Mouse (Mus musculus): Measurements from ENCODE around the gene Birc5. TPM values are rescaled to one million over a fixed set of nuclear protein-coding genes. Genes with fewer than 3 reads are reported as not detected.

The Birc5 gene
- polyA plus RNA-seq, 1 experiment = 183 TPM

DNA sequence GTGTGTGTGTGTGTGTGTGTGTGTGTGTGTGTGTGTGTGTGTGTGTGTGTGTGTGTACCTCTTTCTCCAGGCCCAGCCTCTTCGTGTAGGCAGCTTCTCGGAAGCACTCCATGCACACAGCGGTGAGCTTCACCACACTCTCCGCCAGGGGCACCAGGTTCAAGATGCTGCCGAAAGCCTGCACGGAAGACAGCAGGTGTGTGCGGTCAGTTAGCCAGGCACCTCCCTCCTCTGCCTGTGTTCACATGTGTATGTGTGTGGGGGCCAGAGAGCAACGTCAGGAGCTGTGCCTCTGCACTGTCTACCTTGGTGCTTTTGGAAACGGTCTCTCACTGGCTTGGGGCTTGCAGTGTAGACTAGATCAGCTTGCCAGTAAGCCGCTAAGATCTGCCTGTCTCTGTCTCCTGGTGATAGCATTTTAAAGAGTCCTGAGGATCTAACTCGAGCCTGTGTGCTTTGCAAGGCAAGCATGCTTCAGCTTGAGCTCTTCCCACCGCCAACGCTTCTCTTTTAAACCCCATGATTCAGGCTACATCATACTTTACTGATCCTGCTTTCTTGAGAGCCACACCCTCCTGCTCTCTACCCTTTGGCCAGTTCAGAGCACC, 32.6 kb upstream of the Birc5 start:
- peaks cover 28% of the 10 kb centered on the region for H3K36me3 ChIP-seq (ENCODE audit: control insufficient read depth, insufficient read depth, low read length, poor library complexity, severe bottlenecking)

GRCm38 (mm10) chr11:117819095-117819494, 30.0 kb upstream of the Birc5 start:
- Histone ChIP-seq H3K4me3 (ENCODE audit: low read depth, low read length) (no peak overlapping the region), H3K4me1 (ENCODE audit: control insufficient read depth, insufficient read depth, low read length) (peaks cover 4% of the 10 kb centered on the region), H3K9ac (ENCODE audit: low read depth, poor library complexity, severe bottlenecking) (no peak overlapping the region), H3K27ac (ENCODE audit: insufficient read depth, low read length) (no peak overlapping the region), H3K27me3 (ENCODE audit: control insufficient read depth, insufficient read depth, low read length, poor library complexity, severe bottlenecking) (no peaks in the 10 kb centered on the region), H3K36me3 (ENCODE audit: control insufficient read depth, insufficient read depth, low read length, poor library complexity, severe bottlenecking) (peaks cover 35% of the 10 kb centered on the region), H3K9me3 (replicated peaks; ENCODE audit: control insufficient read depth, insufficient read depth, low read length, poor library complexity, severe bottlenecking) (no peaks in the 10 kb centered on the region)
- TF ChIP-seq CTCF (IDR thresholded peaks at IDR 0.05; ENCODE audit: low read depth, low read length) = no peak
- no peak for TF ChIP-seq POLR2A (IDR thresholded peaks at IDR 0.05; ENCODE audit: insufficient read depth, low read length)
- no peak for TF ChIP-seq EP300 (IDR thresholded peaks at IDR 0.05; ENCODE audit: insufficient read depth, low read depth, low read length)

More for the DNA sequence above, 32.6 kb upstream of the Birc5 start:
- Histone ChIP-seq H3K4me1 (ENCODE audit: control insufficient read depth, insufficient read depth, low read length) (peaks cover 4% of the 10 kb centered on the region), H3K27me3 (ENCODE audit: control insufficient read depth, insufficient read depth, low read length, poor library complexity, severe bottlenecking) (no peaks in the 10 kb centered on the region), H3K9ac (ENCODE audit: low read depth, poor library complexity, severe bottlenecking) (no peak overlapping the region), H3K4me3 (ENCODE audit: low read depth, low read length) (no peak overlapping the region), H3K9me3 (replicated peaks; ENCODE audit: control insufficient read depth, insufficient read depth, low read length, poor library complexity, severe bottlenecking) (no peaks in the 10 kb centered on the region), H3K27ac (ENCODE audit: insufficient read depth, low read length) (no peak overlapping the region)
- no peak for TF ChIP-seq CTCF (IDR thresholded peaks at IDR 0.05; ENCODE audit: low read depth, low read length)

GRCm38 (mm10) chr11:117820173-117820572, 28.9 kb upstream of the Birc5 start:
- H3K36me3 ChIP-seq (ENCODE audit: control insufficient read depth, insufficient read depth, low read length, poor library complexity, severe bottlenecking) = peaks cover 31% of the 10 kb centered on the region
- H3K9ac ChIP-seq (ENCODE audit: low read depth, poor library complexity, severe bottlenecking) = no peak overlapping the region
- TF ChIP-seq CTCF (IDR thresholded peaks at IDR 0.05; ENCODE audit: low read depth, low read length) (no peak), EP300 (IDR thresholded peaks at IDR 0.05; ENCODE audit: insufficient read depth, low read depth, low read length) (no peak), POLR2A (IDR thresholded peaks at IDR 0.05; ENCODE audit: insufficient read depth, low read length) (no peak)
- H3K4me1 ChIP-seq (ENCODE audit: control insufficient read depth, insufficient read depth, low read length) = peaks cover 4% of the 10 kb centered on the region
- no peak overlapping the region for H3K4me3 ChIP-seq (ENCODE audit: low read depth, low read length)
- no peak overlapping the region for H3K27ac ChIP-seq (ENCODE audit: insufficient read depth, low read length)
- H3K27me3 ChIP-seq (ENCODE audit: control insufficient read depth, insufficient read depth, low read length, poor library complexity, severe bottlenecking) = no peaks in the 10 kb centered on the region
- no peaks in the 10 kb centered on the region for H3K9me3 ChIP-seq (replicated peaks; ENCODE audit: control insufficient read depth, insufficient read depth, low read length, poor library complexity, severe bottlenecking)

DNA sequence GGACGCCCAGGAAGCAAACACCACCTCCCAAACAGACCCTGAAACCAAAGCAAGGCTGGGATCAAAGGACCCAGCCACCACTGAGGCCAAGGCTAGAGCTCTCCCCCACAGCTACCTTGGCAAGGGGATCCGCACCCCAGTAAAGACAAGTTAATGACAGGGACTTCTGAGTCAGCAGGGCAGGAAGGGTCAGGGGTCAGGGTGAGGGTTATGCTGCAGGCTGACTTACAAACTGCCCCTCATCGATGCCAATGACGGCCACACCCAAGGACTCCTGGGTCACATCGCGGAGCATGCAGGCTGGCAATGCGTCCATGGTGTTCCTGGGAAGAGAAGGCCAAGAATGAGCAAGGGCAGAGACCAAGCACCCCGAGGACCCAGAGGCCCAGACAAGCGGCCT, 27.2 kb upstream of the Birc5 start:
- Histone ChIP-seq H3K4me1 (ENCODE audit: control insufficient read depth, insufficient read depth, low read length) (peaks cover 4% of the 10 kb centered on the region), H3K4me3 (ENCODE audit: low read depth, low read length) (no peak overlapping the region), H3K9me3 (replicated peaks; ENCODE audit: control insufficient read depth, insufficient read depth, low read length, poor library complexity, severe bottlenecking) (no peaks in the 10 kb centered on the region), H3K9ac (ENCODE audit: low read depth, poor library complexity, severe bottlenecking) (no peak overlapping the region), H3K27ac (ENCODE audit: insufficient read depth, low read length) (no peak overlapping the region), H3K36me3 (ENCODE audit: control insufficient read depth, insufficient read depth, low read length, poor library complexity, severe bottlenecking) (peaks cover 29% of the 10 kb centered on the region), H3K27me3 (ENCODE audit: control insufficient read depth, insufficient read depth, low read length, poor library complexity, severe bottlenecking) (no peaks in the 10 kb centered on the region)
- TF ChIP-seq CTCF (IDR thresholded peaks at IDR 0.05; ENCODE audit: low read depth, low read length) (no peak), EP300 (IDR thresholded peaks at IDR 0.05; ENCODE audit: insufficient read depth, low read depth, low read length) (no peak), POLR2A (IDR thresholded peaks at IDR 0.05; ENCODE audit: insufficient read depth, low read length) (no peak)

- no peak for TF ChIP-seq CTCF (IDR thresholded peaks at IDR 0.05; ENCODE audit: low read depth, low read length)
- TF ChIP-seq EP300 (IDR thresholded peaks at IDR 0.05; ENCODE audit: insufficient read depth, low read depth, low read length) = no peak
- no peak for TF ChIP-seq POLR2A (IDR thresholded peaks at IDR 0.05; ENCODE audit: insufficient read depth, low read length)
- Histone ChIP-seq H3K4me3 (ENCODE audit: low read depth, low read length) (no peak overlapping the region), H3K4me1 (ENCODE audit: control insufficient read depth, insufficient read depth, low read length) (peaks cover 4% of the 10 kb centered on the region), H3K9ac (ENCODE audit: low read depth, poor library complexity, severe bottlenecking) (no peak overlapping the region), H3K27ac (ENCODE audit: insufficient read depth, low read length) (no peak overlapping the region), H3K9me3 (replicated peaks; ENCODE audit: control insufficient read depth, insufficient read depth, low read length, poor library complexity, severe bottlenecking) (no peaks in the 10 kb centered on the region), H3K36me3 (ENCODE audit: control insufficient read depth, insufficient read depth, low read length, poor library complexity, severe bottlenecking) (peaks cover 29% of the 10 kb centered on the region), H3K27me3 (ENCODE audit: control insufficient read depth, insufficient read depth, low read length, poor library complexity, severe bottlenecking) (no peaks in the 10 kb centered on the region)
These were observed 26.3 kb upstream of the Birc5 start for GRCm38 (mm10) chr11:117822728-117823241.

GRCm38 (mm10) chr11:117823411-117823810, 25.6 kb upstream of the Birc5 start:
- H3K27ac ChIP-seq (ENCODE audit: insufficient read depth, low read length) = no peak overlapping the region
- no peak overlapping the region for H3K4me3 ChIP-seq (ENCODE audit: low read depth, low read length)
- TF ChIP-seq EP300 (IDR thresholded peaks at IDR 0.05; ENCODE audit: insufficient read depth, low read depth, low read length) = no peak
- no peak for TF ChIP-seq POLR2A (IDR thresholded peaks at IDR 0.05; ENCODE audit: insufficient read depth, low read length)
- TF ChIP-seq CTCF (IDR thresholded peaks at IDR 0.05; ENCODE audit: low read depth, low read length) = no peak
- H3K9ac ChIP-seq (ENCODE audit: low read depth, poor library complexity, severe bottlenecking) = no peak overlapping the region
- no peaks in the 10 kb centered on the region for H3K9me3 ChIP-seq (replicated peaks; ENCODE audit: control insufficient read depth, insufficient read depth, low read length, poor library complexity, severe bottlenecking)
- peaks cover 28% of the 10 kb centered on the region for H3K36me3 ChIP-seq (ENCODE audit: control insufficient read depth, insufficient read depth, low read length, poor library complexity, severe bottlenecking)
- H3K27me3 ChIP-seq (ENCODE audit: control insufficient read depth, insufficient read depth, low read length, poor library complexity, severe bottlenecking) = no peaks in the 10 kb centered on the region
- peaks cover 4% of the 10 kb centered on the region for H3K4me1 ChIP-seq (ENCODE audit: control insufficient read depth, insufficient read depth, low read length)
